Mouse (Mus musculus) ovary, adult 18-20 months (tissue): Measurements from ENCODE around the gene Ptpn21.

Source experiments
- DNase-seq: peaks from one replicate; pipeline ENCODE4 v3.0.0; 2022; ENCODE audit warnings: low spot score, mixed read lengths

Gene Ptpn21

GRCm38 (mm10) chr12:98736951-98737800 lies at the start of gene Ptpn21:
Gene Ptpn21 (minus strand): TSS chr12:98737405.
- DNase-seq = peak; percentile 50

- no peak for DNase-seq
These were observed 47.0 kb upstream of the Ptpn21 start for GRCm38 (mm10) chr12:98784251-98784650.

GRCm38 (mm10) chr12:98779148-98779547 lies 41.9 kb upstream of the Ptpn21 start:
- DNase-seq = no peak

- DNase-seq = no peak
These were observed 40.3 kb upstream of the Ptpn21 start for GRCm38 (mm10) chr12:98777509-98777908.

GRCm38 (mm10) chr12:98766241-98766640 lies 29.0 kb upstream of the Ptpn21 start:
- no peak for DNase-seq

- DNase-seq = no peak
These were observed 22.5 kb upstream of the Ptpn21 start for GRCm38 (mm10) chr12:98759700-98760099.

- no peak for DNase-seq
These were observed 20.4 kb upstream of the Ptpn21 start for GRCm38 (mm10) chr12:98757636-98758035.

- DNase-seq = no peak
These were observed 10.2 kb upstream of the Ptpn21 start for GRCm38 (mm10) chr12:98747380-98747753.

GRCm38 (mm10) chr12:98746746-98747379 lies 9.7 kb upstream of the Ptpn21 start, which contains the start of gene Zc3h14:
Gene Zc3h14 (plus strand): TSS chr12:98746964.
- DNase-seq = peak; percentile 84

- DNase-seq = no peak
These were observed 8.9 kb upstream of the Ptpn21 start for GRCm38 (mm10) chr12:98746131-98746530.

GRCm38 (mm10) chr12:98745626-98746025 lies 8.4 kb upstream of the Ptpn21 start:
- DNase-seq = no peak

GRCm38 (mm10) chr12:98741011-98741501 lies 3.9 kb upstream of the Ptpn21 start:
- DNase-seq = no peak

GRCm38 (mm10) chr12:98737801-98738350 lies 671 bp upstream of the Ptpn21 start:
- no peak for DNase-seq

GRCm38 (mm10) chr12:98734880-98735801 lies 2.1 kb downstream of the Ptpn21 start:
- DNase-seq = no peak

GRCm38 (mm10) chr12:98734246-98734879 lies 2.8 kb downstream of the Ptpn21 start:
- DNase-seq = peak; percentile 69

- no peak for DNase-seq
These were observed 3.4 kb downstream of the Ptpn21 start for GRCm38 (mm10) chr12:98733776-98734175.

- no peak for DNase-seq
These were observed 4.0 kb downstream of the Ptpn21 start for GRCm38 (mm10) chr12:98733165-98733564.

- DNase-seq = no peak
These were observed 6.5 kb downstream of the Ptpn21 start for GRCm38 (mm10) chr12:98730682-98731081.

GRCm38 (mm10) chr12:98727186-98727585 lies 10.0 kb downstream of the Ptpn21 start:
- no peak for DNase-seq

GRCm38 (mm10) chr12:98726078-98726477 lies 11.1 kb downstream of the Ptpn21 start:
- DNase-seq = no peak

GRCm38 (mm10) chr12:98724976-98725375 lies 12.2 kb downstream of the Ptpn21 start:
- no peak for DNase-seq
